Mouse (Mus musculus) myocyte (in vitro differentiated cells): Measurements from ENCODE around the gene Abca2. TPM values are rescaled to one million over a fixed set of nuclear protein-coding genes. Genes with fewer than 3 reads are reported as not detected.

Source experiments
- H3K27me3 ChIP-seq: one replicate; pipeline ENCODE4 v1.6.1; 2011; ENCODE audit not compliant: control insufficient read depth, insufficient read depth, insufficient read length
- H3K36me3 ChIP-seq: one replicate; pipeline ENCODE4 v1.6.1; 2011; ENCODE audit not compliant: control insufficient read depth, insufficient read depth
- H3K4me2 ChIP-seq: one replicate; pipeline ENCODE4 v1.6.1; 2011; ENCODE audit warnings: low read depth, control low read depth
- H3K4me3 ChIP-seq: one replicate; pipeline ENCODE4 v1.5.1; 2011; ENCODE audit warnings: mild to moderate bottlenecking, control low read depth, moderate library complexity
- H3K79me2 ChIP-seq: one replicate; pipeline ENCODE4 v1.6.1; 2011; ENCODE audit not compliant: control insufficient read depth, insufficient read depth
- H3ac ChIP-seq: one replicate; pipeline ENCODE4 v1.6.1; 2011; ENCODE audit not compliant: control insufficient read depth, insufficient read length
- CEBPB ChIP-seq: IDR thresholded peaks from 2 replicates; pipeline ENCODE4 v1.6.1; 2011; ENCODE audit warnings: mild to moderate bottlenecking, moderate library complexity; ENCODE audit not compliant: poor library complexity, insufficient read depth, severe bottlenecking
- E2F4 ChIP-seq: IDR thresholded peaks from one replicate; pipeline ENCODE4 v1.6.1; 2011; ENCODE audit warnings: mild to moderate bottlenecking, control low read depth, moderate library complexity; ENCODE audit not compliant: insufficient read depth
- MAX ChIP-seq: IDR thresholded peaks from one replicate; pipeline ENCODE4 v1.6.1; 2011; ENCODE audit warnings: low read depth, mild to moderate bottlenecking, control low read depth
- MYOD1 ChIP-seq, 3 experiments: IDR thresholded peaks; one replicate each; pipeline ENCODE4 v1.6.1; 2011; ENCODE audit warnings: control low read depth in 2 of 3, low read depth in 2 of 3, mild to moderate bottlenecking in 2 of 3, moderate library complexity in 1 of 3; ENCODE audit not compliant: insufficient read length in 2 of 3, control insufficient read depth in 1 of 3
- MYOG ChIP-seq, 3 experiments: IDR thresholded peaks; one replicate each; pipeline ENCODE4 v1.6.1; 2011; ENCODE audit warnings: control low read depth in 2 of 3, low read depth in 2 of 3, mild to moderate bottlenecking in 2 of 3; ENCODE audit not compliant: insufficient read length in 2 of 3, control insufficient read depth in 1 of 3, insufficient read depth in 1 of 3
- POLR2A ChIP-seq: IDR thresholded peaks from one replicate; pipeline ENCODE4 v1.6.1; 2011; ENCODE audit warnings: low read depth, mild to moderate bottlenecking, control low read depth, moderate library complexity; ENCODE audit not compliant: insufficient read length
- POLR2AphosphoS2 ChIP-seq: IDR thresholded peaks from one replicate; pipeline ENCODE4 v1.6.1; 2011; ENCODE audit warnings: low read depth, control low read depth; ENCODE audit not compliant: insufficient read length
- REST ChIP-seq: IDR thresholded peaks from one replicate; pipeline ENCODE4 v1.6.1; 2011; ENCODE audit warnings: mild to moderate bottlenecking, control low read depth, moderate library complexity; ENCODE audit not compliant: insufficient read depth, insufficient read length
- SRF ChIP-seq: IDR thresholded peaks from one replicate; pipeline ENCODE4 v1.6.1; 2011; ENCODE audit warnings: low read depth; ENCODE audit not compliant: control insufficient read depth, insufficient read length
- TCF12 ChIP-seq: IDR thresholded peaks from one replicate; pipeline ENCODE4 v1.6.1; 2011; ENCODE audit warnings: mild to moderate bottlenecking, control low read depth; ENCODE audit not compliant: poor library complexity, insufficient read depth, severe bottlenecking
- TCF3 ChIP-seq: IDR thresholded peaks from one replicate; pipeline ENCODE4 v1.6.1; 2011; ENCODE audit warnings: low read depth, control low read depth; ENCODE audit not compliant: insufficient read length
- USF1 ChIP-seq: IDR thresholded peaks from one replicate; pipeline ENCODE4 v1.6.1; 2011; ENCODE audit warnings: low read depth, mild to moderate bottlenecking, control low read depth, moderate library complexity
- polyA plus RNA-seq: library from polyadenylated mRNA; unstranded; fragments of >200 nt; fragmentation: generic; extraction: Trizol; gene quantifications from one replicate; pipeline ENCODE4 v1.2.1, GENCODE M21; 2012; ENCODE audit warnings: missing spikeins

Gene Abca2
- polyA plus RNA-seq, result 9.8 TPM

DNA sequence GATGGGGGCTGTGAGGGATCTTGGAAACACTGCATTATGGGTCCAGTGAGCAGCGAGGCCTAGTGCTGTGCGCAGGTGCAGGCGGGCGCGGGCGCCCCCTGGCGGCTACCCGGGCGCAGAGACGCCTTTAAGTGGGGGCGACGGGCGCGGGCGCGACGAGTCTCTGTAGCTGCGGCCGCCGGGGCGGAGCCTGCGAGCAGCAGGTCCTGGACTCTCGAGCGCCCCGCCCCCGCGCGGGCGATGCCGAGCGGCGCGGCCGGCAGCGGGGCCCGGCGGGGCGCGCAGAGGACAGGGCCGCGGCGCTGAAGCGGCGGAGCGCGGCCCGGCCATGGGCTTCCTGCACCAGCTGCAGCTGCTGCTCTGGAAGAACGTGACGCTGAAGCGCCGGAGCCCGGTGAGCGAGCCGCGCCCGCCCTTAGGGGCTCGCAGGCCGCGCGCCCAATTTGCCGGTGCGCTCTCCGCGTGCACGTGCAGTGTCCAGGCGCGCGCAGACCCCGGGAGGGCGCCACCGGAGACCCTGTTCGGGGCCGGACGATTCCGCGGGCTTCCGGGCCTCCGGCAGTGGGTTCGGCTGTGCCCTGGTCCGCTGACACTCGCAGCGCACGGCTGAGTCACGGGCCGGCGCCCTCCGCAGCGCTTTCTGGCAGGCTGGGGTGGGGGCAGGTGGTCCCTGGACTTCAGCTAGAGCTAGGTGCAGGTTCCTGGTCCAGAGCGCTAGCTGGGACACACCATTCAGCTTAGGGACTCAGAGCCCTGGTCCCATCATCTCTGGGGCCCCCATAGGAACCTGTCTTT lies at the start of gene Abca2:
TSS of gene Abca2 (plus strand) at position 262 of the 795 bp plus-strand sequence.
- H3K4me2 ChIP-seq, result peak within 1 kb of the TSS; percentile 86
- peak within 1 kb of the TSS; percentile 10 for H3K4me3 ChIP-seq
- TF ChIP-seq CEBPB, result no peak
- TF ChIP-seq REST, result no peak
- no peak for TF ChIP-seq E2F4
- TF ChIP-seq TCF3, result no peak
- TF ChIP-seq SRF, result no peak
- no peak for TF ChIP-seq USF1
- peak in 2 of 3 experiments; percentile 55 to 64 for TF ChIP-seq MYOD1 (IDR thresholded peaks at IDR 0.05; ENCODE audit: control insufficient read depth in 1 of 3, insufficient read length in 2 of 3, low read depth in 2 of 3)
- peak; percentile 45 for TF ChIP-seq POLR2A
- peak in 2 of 3 experiments; percentile 28 to 52 for TF ChIP-seq MYOG (IDR thresholded peaks at IDR 0.05; ENCODE audit: control insufficient read depth in 1 of 3, insufficient read depth in 1 of 3, insufficient read length in 2 of 3, low read depth in 2 of 3)
- TF ChIP-seq MAX, result no peak
- TF ChIP-seq POLR2AphosphoS2, result peak; percentile 38
- no peak for TF ChIP-seq TCF12
- peak within 1 kb of the TSS; percentile 21 for H3ac ChIP-seq
- no peaks in the 10 kb centered on the region for H3K36me3 ChIP-seq
- peaks cover 15% of the 10 kb centered on the region for H3K27me3 ChIP-seq
- no peaks in the 10 kb centered on the region for H3K79me2 ChIP-seq

DNA sequence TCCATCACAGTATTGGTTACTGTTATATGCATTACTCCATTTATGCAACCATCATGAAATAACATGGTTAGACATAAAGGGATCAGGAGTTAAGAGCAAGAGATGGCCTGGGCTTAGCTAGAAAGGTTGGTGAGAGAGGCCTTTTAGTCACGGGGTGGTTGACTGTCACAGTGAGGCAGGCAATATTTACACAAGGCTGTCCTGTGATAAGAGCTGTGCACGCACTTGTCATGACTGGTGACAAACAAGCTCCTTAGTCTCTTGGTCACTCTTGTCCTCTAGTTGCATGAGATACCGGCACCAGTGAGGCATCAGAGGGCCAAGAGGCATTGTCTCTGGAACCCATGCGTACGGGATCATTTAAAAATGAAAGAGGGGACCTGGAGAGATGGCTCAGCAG lies 44.0 kb upstream of the Abca2 start:
- no peaks in the 10 kb centered on the region for H3K79me2 ChIP-seq
- H3K4me3 ChIP-seq, result no peak overlapping the region
- no peak overlapping the region for H3K4me2 ChIP-seq
- no peaks in the 10 kb centered on the region for H3K36me3 ChIP-seq
- H3ac ChIP-seq, result no peak overlapping the region
- peaks cover 8% of the 10 kb centered on the region for H3K27me3 ChIP-seq
- TF ChIP-seq CEBPB (no peak), MYOD1 (IDR thresholded peaks at IDR 0.05; ENCODE audit: control insufficient read depth in 1 of 3, insufficient read length in 2 of 3, low read depth in 2 of 3) (no peak), POLR2A (no peak)

DNA sequence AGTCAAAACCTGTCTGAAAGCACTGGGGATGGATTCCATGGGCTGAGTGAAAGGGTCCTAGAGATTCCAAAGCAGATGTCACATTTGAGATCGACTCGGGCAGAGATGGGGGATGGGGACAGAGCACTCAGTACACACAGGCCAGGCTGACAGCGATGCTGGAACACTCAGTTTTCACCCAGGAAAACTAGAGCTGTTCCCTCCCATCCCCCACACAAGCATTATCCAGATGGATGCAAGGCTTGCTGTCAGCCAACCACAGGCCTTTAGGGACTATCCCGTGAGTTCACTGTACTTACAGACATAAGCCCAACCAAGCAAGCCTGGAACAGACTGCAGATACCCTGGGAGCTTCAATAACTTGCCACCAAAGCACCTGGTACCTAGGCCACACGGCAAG lies 37.2 kb upstream of the Abca2 start:
- Histone ChIP-seq H3K4me2 (no peak overlapping the region), H3K79me2 (no peaks in the 10 kb centered on the region), H3K27me3 (peaks cover 12% of the 10 kb centered on the region), H3ac (no peak overlapping the region), H3K4me3 (no peak overlapping the region), H3K36me3 (no peaks in the 10 kb centered on the region)
- TF ChIP-seq USF1 (no peak), REST (no peak), SRF (no peak), MYOD1 (IDR thresholded peaks at IDR 0.05; ENCODE audit: control insufficient read depth in 1 of 3, insufficient read length in 2 of 3, low read depth in 2 of 3) (no peak), POLR2A (no peak), E2F4 (no peak), MAX (no peak), MYOG (IDR thresholded peaks at IDR 0.05; ENCODE audit: control insufficient read depth in 1 of 3, insufficient read depth in 1 of 3, insufficient read length in 2 of 3, low read depth in 2 of 3) (no peak), CEBPB (no peak), POLR2AphosphoS2 (no peak), TCF3 (no peak), TCF12 (no peak)

DNA sequence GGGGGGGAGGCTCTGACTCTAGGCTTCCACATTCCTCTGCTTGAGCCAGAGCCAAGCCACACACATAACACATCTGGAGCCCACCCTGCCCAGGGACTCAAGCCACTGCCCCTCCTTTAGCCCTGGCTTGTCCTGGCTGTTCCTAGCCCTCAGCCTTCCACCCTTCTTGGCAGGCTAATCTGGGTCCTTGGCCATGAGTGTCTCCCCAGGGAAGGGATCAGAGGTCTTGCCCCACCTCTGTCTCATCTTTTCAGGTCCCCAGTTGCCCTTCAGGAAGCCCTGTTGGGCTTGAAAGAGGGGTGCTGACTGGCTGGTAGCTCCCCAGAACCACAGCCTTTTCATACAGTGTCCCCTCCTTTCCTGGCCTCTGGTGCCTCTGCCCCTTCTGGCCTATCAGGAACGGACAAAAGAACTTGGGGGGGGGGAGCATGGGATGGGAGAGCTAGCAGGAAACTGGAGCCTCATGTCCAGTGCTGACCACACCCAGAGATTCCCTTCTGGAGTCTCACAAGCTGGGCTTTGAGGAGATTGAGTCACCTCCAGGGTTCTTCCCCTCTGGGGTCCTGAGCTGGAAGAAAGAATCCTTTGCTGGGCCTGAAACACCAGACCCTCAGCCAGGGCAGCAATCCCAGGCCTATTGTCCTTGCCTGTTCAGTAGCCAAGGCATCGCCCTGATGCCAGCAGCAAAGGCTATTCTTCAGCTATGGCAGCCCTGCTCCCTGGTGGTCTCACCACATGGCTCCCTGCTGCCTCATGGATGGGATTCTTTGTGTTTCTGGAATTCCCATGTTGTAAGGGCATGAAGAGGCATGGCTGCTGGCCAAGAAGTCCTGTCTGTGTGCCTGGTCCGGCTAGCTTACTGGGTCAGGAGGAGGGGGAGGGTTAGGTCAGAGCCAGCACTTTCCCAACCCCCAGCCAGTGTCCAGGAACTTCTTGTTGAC lies 34.0 kb upstream of the Abca2 start:
- Histone ChIP-seq H3K36me3 (no peaks in the 10 kb centered on the region), H3K79me2 (no peaks in the 10 kb centered on the region), H3K27me3 (peaks cover 34% of the 10 kb centered on the region), H3K4me2 (no peak overlapping the region), H3ac (no peak overlapping the region), H3K4me3 (no peak overlapping the region)
- no peak for TF ChIP-seq POLR2A
- no peak for TF ChIP-seq MYOD1 (IDR thresholded peaks at IDR 0.05; ENCODE audit: control insufficient read depth in 1 of 3, insufficient read length in 2 of 3, low read depth in 2 of 3)
